Mouse (Mus musculus) midbrain, embryonic 13.5 days (tissue): ENCODE data around the gene Gm21541. TPM values are rescaled to one million over a fixed set of nuclear protein-coding genes. Genes with fewer than 3 reads are reported as not detected.
"Not testable (repeated sequence)": the region's sequence is repeated elsewhere in the genome, so short reads cannot be mapped to it uniquely, and the experiment has no call there.

ENCODE experiments used
- ATAC-seq: fragments of 200-750 bp; cut with Nextera tagmentation; 2 replicates; pipeline ENCODE4 v1.8.0; 2017; ENCODE audit warnings: mild to moderate bottlenecking, moderate TSS enrichment, moderate library complexity
- H3K27ac ChIP-seq: fragments of 300-500 bp; sonication (generic); 2 replicates; pipeline ENCODE4 v1.5.1; 2015; ENCODE audit warnings: inconsistent platforms, mild to moderate bottlenecking, moderate library complexity
- H3K27me3 ChIP-seq: fragments of 300-500 bp; sonication (generic); 2 replicates; pipeline ENCODE4 v1.6.1; 2015; ENCODE audit warnings: mild to moderate bottlenecking, inconsistent platforms
- H3K36me3 ChIP-seq: fragments of 300-500 bp; sonication (generic); 2 replicates; pipeline ENCODE4 v1.6.1; 2015; ENCODE audit warnings: mild to moderate bottlenecking, inconsistent platforms
- H3K4me1 ChIP-seq: fragments of 300-500 bp; sonication (generic); replicated peaks from 2 replicates; pipeline ENCODE4 v1.6.1; 2015; ENCODE audit warnings: inconsistent platforms
- H3K4me2 ChIP-seq: fragments of 300-500 bp; sonication (generic); replicated peaks from 2 replicates; pipeline ENCODE4 v1.6.1; 2015; ENCODE audit warnings: moderate library complexity, mild to moderate bottlenecking, inconsistent platforms
- H3K4me3 ChIP-seq: fragments of 300-500 bp; sonication (generic); replicated peaks from 2 replicates; pipeline ENCODE4 v1.5.1; 2015; ENCODE audit warnings: mild to moderate bottlenecking, inconsistent platforms
- H3K9ac ChIP-seq: fragments of 300-500 bp; sonication (generic); replicated peaks from 2 replicates; pipeline ENCODE4 v1.6.1; 2015; ENCODE audit warnings: mild to moderate bottlenecking, inconsistent platforms
- H3K9me3 ChIP-seq: fragments of 300-500 bp; sonication (generic); 2 replicates; pipeline ENCODE4 v1.6.1; 2016; ENCODE audit warnings: mild to moderate bottlenecking, inconsistent platforms
- WGBS: fragments of 180-500 bp; shearing (Covaris S2); methylation state at CpG from one replicate; pipeline ENCODE4 v1.1.7; 2015; 5-methylcytosine and 5-hydroxymethylcytosine counted together
- polyA plus RNA-seq: library from polyadenylated mRNA; unstranded; fragments of >200 nt; fragmentation: Nextera tagmentation; extraction: Ambion mirVana; gene quantifications from 2 replicates; pipeline ENCODE4 v1.2.1, GENCODE M21; 2015

The Gm21541 gene
- not detected in 2 replicates for polyA plus RNA-seq

- not testable (repeated sequence) for H3K4me2 ChIP-seq, ATAC-seq, H3K4me1 ChIP-seq, H3K36me3 ChIP-seq, H3K9ac ChIP-seq, H3K27ac ChIP-seq, H3K27me3 ChIP-seq, H3K9me3 ChIP-seq, H3K4me3 ChIP-seq
- WGBS: no CpG with 5 or more reads among the region's 5 CpGs
Measured at GRCm38 (mm10) chr4:41903310-41903709, at the start of gene Gm21541. Gene Gm21541 (plus strand): TSS chr4:41903610.

- not testable (repeated sequence) for H3K9ac ChIP-seq, H3K4me1 ChIP-seq, H3K9me3 ChIP-seq, H3K4me2 ChIP-seq, ATAC-seq, H3K36me3 ChIP-seq, H3K27ac ChIP-seq, H3K27me3 ChIP-seq, H3K4me3 ChIP-seq
- no CpG with 5 or more reads among the region's 8 CpGs for WGBS
Measured at GRCm38 (mm10) chr4:41941272-41941671, 37.9 kb downstream of the Gm21541 start, which contains the start of gene Gm20878. Gene Gm20878 (plus strand): TSS chr4:41941572.

Other genes starting within 250 kb of the Gm21541 start
- 27.6 and 32.7 TPM in 2 replicates for gene Cntfr, start 206.5 kb upstream of the Gm21541 start, polyA plus RNA-seq
- gene Il11ra1, start 203.6 kb upstream of the Gm21541 start, polyA plus RNA-seq: 34.0 and 34.9 TPM in 2 replicates
- 63.9 and 67.4 TPM in 2 replicates for gene Rpp25l, start 190.1 kb upstream of the Gm21541 start, polyA plus RNA-seq
- 270 and 278 TPM in 2 replicates for gene Dctn3, start 180.4 kb upstream of the Gm21541 start, polyA plus RNA-seq
- gene Arid3c, start 172.5 kb upstream of the Gm21541 start, polyA plus RNA-seq: 0.26 and 0.32 TPM in 2 replicates
- 29.7 and 30.0 TPM in 2 replicates for gene Galt, start 148.4 kb upstream of the Gm21541 start, polyA plus RNA-seq
- gene Sigmar1, start 147.5 kb upstream of the Gm21541 start, polyA plus RNA-seq: 47.9 and 49.9 TPM in 2 replicates
- 235 and 237 TPM in 2 replicates for gene Ccl27a, start 129.4 kb upstream of the Gm21541 start, polyA plus RNA-seq
- 7.8 and 8.7 TPM in 2 replicates for gene Gm20878, start 38.0 kb downstream of the Gm21541 start, polyA plus RNA-seq
- 0.36 and 0.44 TPM in 2 replicates for gene Fam205a4, start 62.4 kb downstream of the Gm21541 start, polyA plus RNA-seq
- 0.41 and 0.63 TPM in 2 replicates for gene Gm21093, start 131.1 kb downstream of the Gm21541 start, polyA plus RNA-seq
- gene Gm3893, start 187.6 kb downstream of the Gm21541 start, polyA plus RNA-seq: not detected in 2 replicates
- gene Gm13304, start 211.2 kb downstream of the Gm21541 start, polyA plus RNA-seq: not detected in 2 replicates
- 0.90 TPM in 1 of 2 replicates, not detected in the other for gene Gm13306, start 249.8 kb downstream of the Gm21541 start, polyA plus RNA-seq